Mouse (Mus musculus) lung, embryonic 14.5 days (tissue): Measurements from ENCODE around the gene Fbxl12. TPM values are rescaled to one million over a fixed set of nuclear protein-coding genes. Genes with fewer than 3 reads are reported as not detected.
A peak's percentile ranks its signal among the peaks of the same experiment; 100 is the strongest.

ENCODE experiments used
- ATAC-seq: fragments of 200-750 bp; cut with Nextera tagmentation; 2 replicates; pipeline ENCODE4 v1.8.0; 2017; ENCODE audit warnings: mild to moderate bottlenecking, moderate TSS enrichment, moderate library complexity; ENCODE audit not compliant: insufficient read depth
- DNase-seq: peaks from one replicate; pipeline ENCODE4 v3.0.0-alpha.2; 2015
- H3K27ac ChIP-seq: fragments of 300-500 bp; sonication (generic); 2 replicates; pipeline ENCODE4 v1.5.1; 2014; ENCODE audit warnings: low read depth, mild to moderate bottlenecking, moderate library complexity
- H3K27me3 ChIP-seq: fragments of 300-500 bp; sonication (generic); 2 replicates; pipeline ENCODE4 v1.6.1; 2014; ENCODE audit warnings: low read length, control low read depth; ENCODE audit not compliant: insufficient read depth
- H3K36me3 ChIP-seq: fragments of 300-500 bp; sonication (generic); 2 replicates; pipeline ENCODE4 v1.6.1; 2014; ENCODE audit warnings: control low read depth; ENCODE audit not compliant: insufficient read depth
- H3K4me1 ChIP-seq: fragments of 300-500 bp; sonication (generic); 2 replicates; pipeline ENCODE4 v1.6.1; 2014; ENCODE audit warnings: antibody characterized with exemption, control low read depth; ENCODE audit not compliant: insufficient read depth
- H3K4me2 ChIP-seq: fragments of 300-500 bp; sonication (generic); 2 replicates; pipeline ENCODE4 v1.6.1; 2014; ENCODE audit warnings: mild to moderate bottlenecking
- H3K4me3 ChIP-seq: fragments of 300-500 bp; sonication (generic); 2 replicates; pipeline ENCODE4 v1.5.1; 2014; ENCODE audit warnings: low read depth, low read length
- H3K9ac ChIP-seq: fragments of 300-500 bp; sonication (generic); 2 replicates; pipeline ENCODE4 v1.6.1; 2014
- H3K9me3 ChIP-seq: fragments of 300-500 bp; sonication (generic); 2 replicates; pipeline ENCODE4 v1.6.1; 2016; ENCODE audit warnings: low read depth, low read length, control low read depth
- CTCF ChIP-seq: IDR thresholded peaks from 2 replicates; pipeline ENCODE4 v1.5.1; 2016; ENCODE audit warnings: antibody characterized with exemption, low read depth
- WGBS: fragments of 180-500 bp; shearing (Covaris S2); extraction: QIAGEN DNeasy Blood & Tissue Kit; methylation state at CpG from one replicate; pipeline ENCODE4 v1.1.7; 2014; 5-methylcytosine and 5-hydroxymethylcytosine counted together
- polyA plus RNA-seq: library from polyadenylated mRNA; unstranded; fragments of >200 nt; fragmentation: Nextera tagmentation; extraction: Ambion mirVana; gene quantifications from 2 replicates; pipeline ENCODE4 v1.2.1, GENCODE M21; 2014

Fbxl12 gene
- polyA plus RNA-seq, 1 experiment from 2014 or later, result 15.0 TPM

DNA sequence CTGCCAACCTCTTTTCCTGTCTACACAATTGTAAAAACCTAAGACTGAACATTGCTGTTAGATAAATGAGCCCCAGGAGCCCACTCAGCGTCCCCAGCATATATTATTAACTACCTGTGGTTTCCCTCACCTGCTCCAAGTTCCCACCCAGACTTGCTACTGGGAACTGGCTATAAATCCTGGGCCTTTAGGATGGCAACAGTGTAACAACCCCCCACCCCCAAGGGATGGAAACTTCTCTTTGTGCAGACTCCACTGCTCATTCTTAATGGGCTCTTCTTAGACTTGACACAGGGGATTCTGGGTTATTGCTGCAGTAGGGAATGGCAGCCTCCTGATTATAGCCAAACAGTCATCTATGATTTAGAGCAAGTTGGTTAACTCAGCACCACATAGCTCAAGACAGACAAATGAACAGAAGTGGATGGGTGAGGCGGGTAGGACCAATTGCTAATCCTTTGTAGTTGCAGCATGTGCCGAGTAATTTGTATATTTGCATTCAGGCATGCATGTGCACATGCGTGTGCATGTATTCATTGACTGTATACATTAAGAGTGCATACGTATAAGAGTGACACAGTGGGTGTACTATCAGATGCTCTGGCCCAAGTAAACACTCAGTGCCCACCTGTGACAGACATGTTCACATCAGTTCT is 20.5 kb upstream of the Fbxl12 start:
- Histone ChIP-seq H3K9me3 (no peaks in the 10 kb centered on the region), H3K36me3 (peaks cover 45% of the 10 kb centered on the region), H3K27me3 (no peaks in the 10 kb centered on the region), H3K4me3 (no peak overlapping the region), H3K9ac (no peak overlapping the region), H3K4me2 (no peak overlapping the region), H3K27ac (no peak overlapping the region), H3K4me1 (no peaks in the 10 kb centered on the region)
- TF ChIP-seq CTCF, result no peak
- ATAC-seq (no peak), DNase-seq (no peak)
- WGBS, result 74% methylated on average over 5 of the region's 5 CpGs

- Histone ChIP-seq H3K9ac (no peak overlapping the region), H3K27me3 (no peaks in the 10 kb centered on the region), H3K9me3 (no peaks in the 10 kb centered on the region), H3K36me3 (peaks cover 51% of the 10 kb centered on the region), H3K4me2 (no peak overlapping the region), H3K4me3 (no peak overlapping the region), H3K4me1 (no peaks in the 10 kb centered on the region), H3K27ac (no peak overlapping the region)
- ATAC-seq (no peak), DNase-seq (no peak)
- TF ChIP-seq CTCF, result no peak
- WGBS, result 79% methylated on average over 2 of the region's 2 CpGs
Observed at GRCm38 (mm10) chr9:20664366-20664765, 19.8 kb upstream of the Fbxl12 start.

- H3K4me2 ChIP-seq, result no peak overlapping the region
- no peak for ATAC-seq
- H3K9ac ChIP-seq, result no peak overlapping the region
- no peak overlapping the region for H3K4me3 ChIP-seq
- TF ChIP-seq CTCF, result no peak
- H3K9me3 ChIP-seq, result no peaks in the 10 kb centered on the region
- no peak for DNase-seq
- WGBS, result 81% methylated on average over 2 of the region's 2 CpGs
- H3K36me3 ChIP-seq, result peaks cover 55% of the 10 kb centered on the region
- H3K4me1 ChIP-seq, result no peaks in the 10 kb centered on the region
- no peaks in the 10 kb centered on the region for H3K27me3 ChIP-seq
- no peak overlapping the region for H3K27ac ChIP-seq
Observed at GRCm38 (mm10) chr9:20663956-20664355, 19.4 kb upstream of the Fbxl12 start.

- no peak for ATAC-seq
Observed at GRCm38 (mm10) chr9:20662874-20663273, 18.3 kb upstream of the Fbxl12 start.

GRCm38 (mm10) chr9:20662325-20662724 is 17.8 kb upstream of the Fbxl12 start:
- peak; percentile 86 for TF ChIP-seq CTCF
- no peak overlapping the region for H3K27ac ChIP-seq
- no peaks in the 10 kb centered on the region for H3K27me3 ChIP-seq
- no peak overlapping the region for H3K9ac ChIP-seq
- 44% methylated on average over 3 of the region's 3 CpGs for WGBS
- no peaks in the 10 kb centered on the region for H3K9me3 ChIP-seq
- no peak overlapping the region for H3K4me2 ChIP-seq
- ATAC-seq (no peak), DNase-seq (peak; percentile 83)
- no peak overlapping the region for H3K4me3 ChIP-seq
- H3K36me3 ChIP-seq, result peaks cover 71% of the 10 kb centered on the region
- no peaks in the 10 kb centered on the region for H3K4me1 ChIP-seq

More at GRCm38 (mm10) chr9:20662874-20663273, 18.3 kb upstream of the Fbxl12 start:
- 88% methylated on average over 8 of the region's 8 CpGs for WGBS
- Histone ChIP-seq H3K4me3 (no peak overlapping the region), H3K27me3 (no peaks in the 10 kb centered on the region), H3K36me3 (peaks cover 66% of the 10 kb centered on the region), H3K9me3 (no peaks in the 10 kb centered on the region), H3K9ac (no peak overlapping the region), H3K27ac (no peak overlapping the region), H3K4me1 (no peaks in the 10 kb centered on the region), H3K4me2 (no peak overlapping the region)
- DNase-seq, result no peak
- no peak for TF ChIP-seq CTCF

DNA sequence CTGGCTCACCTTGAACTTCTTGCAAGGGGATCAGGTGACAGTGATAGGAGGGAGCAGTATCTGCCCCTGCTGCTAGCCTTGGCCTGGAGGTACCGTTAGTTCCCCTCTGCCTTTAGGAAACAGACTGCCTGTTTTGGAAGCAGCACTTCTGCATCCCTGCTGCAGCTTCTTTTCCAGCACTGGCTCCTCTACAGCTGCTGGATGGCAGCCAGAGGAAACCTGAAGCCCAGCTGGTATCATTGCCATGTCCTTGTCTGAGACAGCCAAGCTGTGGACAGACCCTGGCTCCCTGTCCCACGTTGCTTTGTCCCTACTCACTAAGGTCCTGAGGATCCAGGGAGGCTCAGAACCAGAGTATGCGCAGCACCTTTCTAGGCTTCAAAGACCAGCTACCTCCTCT is 13.0 kb upstream of the Fbxl12 start:
- no peak for TF ChIP-seq CTCF
- DNase-seq, result no peak
- 83% methylated on average over 3 of the region's 3 CpGs for WGBS
- H3K36me3 ChIP-seq, result peaks cover 82% of the 10 kb centered on the region
- no peak overlapping the region for H3K4me2 ChIP-seq
- no peak overlapping the region for H3K4me3 ChIP-seq
- H3K27ac ChIP-seq, result no peak overlapping the region
- H3K9ac ChIP-seq, result no peak overlapping the region
- H3K27me3 ChIP-seq, result no peaks in the 10 kb centered on the region
- no peaks in the 10 kb centered on the region for H3K9me3 ChIP-seq
- H3K4me1 ChIP-seq, result peaks cover 5% of the 10 kb centered on the region; the same call in 1 of the 2 replicates
- ATAC-seq, result no peak

GRCm38 (mm10) chr9:20653859-20654258 is 9.3 kb upstream of the Fbxl12 start:
- 91% methylated on average over 3 of the region's 3 CpGs for WGBS
- H3K4me2 ChIP-seq, result peak overlapping the region; percentile 68
- H3K9ac ChIP-seq, result no peak overlapping the region
- DNase-seq (no peak), ATAC-seq (no peak)
- no peak overlapping the region for H3K27ac ChIP-seq
- no peaks in the 10 kb centered on the region for H3K9me3 ChIP-seq
- no peaks in the 10 kb centered on the region for H3K27me3 ChIP-seq
- peaks cover 5% of the 10 kb centered on the region for H3K4me1 ChIP-seq
- no peak for TF ChIP-seq CTCF
- H3K36me3 ChIP-seq, result peaks cover 60% of the 10 kb centered on the region
- 0 out of 2 replicates have a peak overlapping the region, but pooled peaks have one; percentile 98 for H3K4me3 ChIP-seq
